Mouse (Mus musculus): ENCODE measurements at regions not wholly inside any gene's neighbourhood (a gene's known extent, or its start where the extent isn't known, plus 50 kb on each side); places are given as distances from the start of the nearest gene placed in this dataset.

DNA sequence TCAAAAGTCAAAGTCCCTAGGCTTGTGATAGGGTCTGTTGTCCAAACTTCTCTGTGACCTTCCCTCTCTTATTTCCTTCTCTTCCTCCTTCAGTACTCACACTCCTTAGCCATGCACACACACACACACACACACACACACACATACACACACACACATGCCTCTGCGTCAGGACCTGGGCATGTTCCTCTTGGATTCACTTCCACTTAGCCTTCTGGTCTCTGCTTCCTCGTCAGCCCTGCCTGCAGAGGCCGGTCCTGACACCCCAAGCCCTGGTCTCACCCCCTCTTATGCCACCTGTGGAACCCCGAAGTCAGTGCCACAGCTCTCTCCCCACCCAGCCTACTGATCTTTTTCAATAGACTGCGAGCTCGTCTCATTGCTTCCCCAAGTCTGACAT is 250.3 kb downstream of the Barhl2 start:
- no peak for TF ChIP-seq CTCF (conservative IDR thresholded peaks at IDR 0.05; ENCODE audit: insufficient read depth, insufficient read length, low read depth, low read length)
- 76% methylated on average over 6 of the region's 6 CpGs for WGBS

DNA sequence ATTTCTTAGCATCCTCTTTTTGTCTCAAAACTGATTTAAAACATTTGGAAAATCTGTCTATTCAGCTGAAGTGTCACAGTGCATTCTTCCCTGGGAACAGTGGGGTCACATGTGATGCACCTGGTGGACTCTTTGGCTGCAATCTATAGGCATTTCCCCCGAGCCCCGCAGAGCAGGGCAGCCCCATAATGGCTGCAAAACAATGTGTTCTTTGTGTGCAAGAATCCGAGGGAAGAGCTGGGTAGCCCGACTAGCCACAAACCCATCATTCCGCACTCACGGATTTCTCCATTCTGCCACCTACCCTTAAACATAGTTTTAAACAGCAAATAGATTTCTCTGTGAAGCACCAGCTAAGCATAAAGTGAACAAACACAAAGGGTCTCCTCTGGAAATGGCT is 252.2 kb downstream of the Barhl2 start:
- TF ChIP-seq CTCF (conservative IDR thresholded peaks at IDR 0.05; ENCODE audit: insufficient read depth, insufficient read length, low read depth, low read length) (no peak), POLR2A (IDR thresholded peaks at IDR 0.05; ENCODE audit: low read depth, low read length) (no peak)
- no peak overlapping the region for H3K27ac ChIP-seq (ENCODE audit: insufficient read depth, low read depth, low read length)
- DNase-seq: no peak
- no peak overlapping the region for H3K4me3 ChIP-seq (ENCODE audit: insufficient read depth, low read depth, low read length)
- H3K36me3 ChIP-seq (ENCODE audit: control insufficient read depth, insufficient read depth, low read length): no peaks in the 10 kb centered on the region
- no peaks in the 10 kb centered on the region for H3K27me3 ChIP-seq (replicated peaks; ENCODE audit: control insufficient read depth, insufficient read depth, low read length)
- H3K4me1 ChIP-seq (ENCODE audit: control insufficient read depth, insufficient read depth, low read length): no peaks in the 10 kb centered on the region
- 62% methylated on average over 6 of the region's 6 CpGs for WGBS

More for the DNA sequence above, 250.3 kb downstream of the Barhl2 start:
- no peak overlapping the region for H3K4me3 ChIP-seq (ENCODE audit: insufficient read depth, low read depth, low read length)
- H3K4me1 ChIP-seq (ENCODE audit: control insufficient read depth, insufficient read depth, low read length): no peaks in the 10 kb centered on the region
- no peak for DNase-seq
- no peaks in the 10 kb centered on the region for H3K36me3 ChIP-seq (ENCODE audit: control insufficient read depth, insufficient read depth, low read length)
- no peaks in the 10 kb centered on the region for H3K27me3 ChIP-seq (replicated peaks; ENCODE audit: control insufficient read depth, insufficient read depth, low read length)
- no peak overlapping the region for H3K27ac ChIP-seq (ENCODE audit: insufficient read depth, low read depth, low read length)

DNA sequence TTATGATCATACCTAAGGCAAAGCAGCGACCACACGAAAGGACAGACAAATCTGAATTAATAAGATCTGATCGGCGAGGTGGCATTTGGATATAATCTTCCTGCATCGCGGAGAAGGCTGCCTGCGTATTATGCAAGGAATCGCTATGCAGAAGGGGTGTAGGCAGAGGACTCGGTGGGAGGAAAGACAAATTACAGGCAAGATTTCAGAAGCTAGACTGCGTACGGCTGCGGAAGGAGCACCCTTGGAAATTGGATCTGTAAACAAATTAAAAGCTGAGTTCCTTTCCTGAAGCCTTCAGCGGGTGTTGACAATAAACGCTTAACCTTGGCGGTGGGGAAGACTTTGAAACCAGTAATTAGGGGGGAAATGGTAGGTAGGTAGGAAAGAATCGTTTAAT is 257.3 kb downstream of the Barhl2 start:
- Histone ChIP-seq H3K27me3 (replicated peaks; ENCODE audit: control insufficient read depth, insufficient read depth, low read length) (no peaks in the 10 kb centered on the region), H3K4me3 (ENCODE audit: insufficient read depth, low read depth, low read length) (no peak overlapping the region), H3K36me3 (ENCODE audit: control insufficient read depth, insufficient read depth, low read length) (no peaks in the 10 kb centered on the region), H3K27ac (ENCODE audit: insufficient read depth, low read depth, low read length) (no peak overlapping the region), H3K4me1 (ENCODE audit: control insufficient read depth, insufficient read depth, low read length) (no peaks in the 10 kb centered on the region)
- 57% methylated on average over 16 of the region's 16 CpGs for WGBS
- TF ChIP-seq CTCF (conservative IDR thresholded peaks at IDR 0.05; ENCODE audit: insufficient read depth, insufficient read length, low read depth, low read length) (no peak), POLR2A (IDR thresholded peaks at IDR 0.05; ENCODE audit: low read depth, low read length) (no peak)
- no peak for DNase-seq

DNA sequence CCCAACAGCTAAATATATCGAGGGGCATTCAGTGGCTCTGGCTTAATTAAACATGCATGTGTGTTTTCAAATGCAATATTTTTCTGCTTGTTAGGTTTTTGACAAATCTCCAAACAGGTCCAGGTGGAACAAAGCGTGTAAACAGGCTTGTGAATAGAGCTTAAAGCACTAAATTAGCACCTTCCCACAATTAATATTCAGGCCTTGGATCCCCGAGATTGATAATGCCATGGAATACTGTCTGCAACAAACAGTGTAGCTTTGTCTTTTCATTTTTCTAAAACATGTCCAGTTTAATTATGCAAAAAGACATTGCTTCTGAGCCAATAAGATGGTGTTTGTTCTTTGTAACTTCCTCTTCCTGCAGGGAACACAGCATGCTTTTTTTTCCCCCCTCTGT is 258.9 kb downstream of the Barhl2 start:
- DNase-seq: no peak
- Histone ChIP-seq H3K27ac (ENCODE audit: insufficient read depth, low read depth, low read length) (no peak overlapping the region), H3K4me1 (ENCODE audit: control insufficient read depth, insufficient read depth, low read length) (no peaks in the 10 kb centered on the region), H3K4me3 (ENCODE audit: insufficient read depth, low read depth, low read length) (no peak overlapping the region), H3K36me3 (ENCODE audit: control insufficient read depth, insufficient read depth, low read length) (no peaks in the 10 kb centered on the region), H3K27me3 (replicated peaks; ENCODE audit: control insufficient read depth, insufficient read depth, low read length) (no peaks in the 10 kb centered on the region)
- 80% methylated on average over 3 of the region's 3 CpGs for WGBS
- TF ChIP-seq CTCF (conservative IDR thresholded peaks at IDR 0.05; ENCODE audit: insufficient read depth, insufficient read length, low read depth, low read length): no peak

DNA sequence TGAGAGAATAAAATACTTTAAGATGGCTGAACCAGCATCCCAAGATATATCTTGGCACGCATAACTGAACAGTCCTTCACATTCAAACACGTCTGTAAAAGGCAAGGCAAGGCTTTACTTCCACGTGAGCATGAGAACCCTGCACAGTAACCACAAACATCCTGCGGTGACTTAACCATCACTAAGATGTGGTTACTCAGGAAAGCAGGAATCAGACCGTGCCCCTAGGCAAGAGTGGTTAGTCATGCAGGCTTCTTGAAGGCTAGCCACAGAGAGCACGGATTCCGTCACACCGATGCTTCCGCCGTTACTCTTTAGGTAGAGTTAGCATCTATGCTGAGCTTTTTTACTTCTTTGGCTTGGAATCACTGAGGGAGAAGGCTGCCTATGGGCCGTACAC is 266.8 kb downstream of the Barhl2 start:
- Histone ChIP-seq H3K27me3 (replicated peaks; ENCODE audit: control insufficient read depth, insufficient read depth, low read length) (no peaks in the 10 kb centered on the region), H3K4me3 (ENCODE audit: insufficient read depth, low read depth, low read length) (no peak overlapping the region), H3K36me3 (ENCODE audit: control insufficient read depth, insufficient read depth, low read length) (no peaks in the 10 kb centered on the region), H3K4me1 (ENCODE audit: control insufficient read depth, insufficient read depth, low read length) (no peaks in the 10 kb centered on the region), H3K27ac (ENCODE audit: insufficient read depth, low read depth, low read length) (no peak overlapping the region)
- no peak for TF ChIP-seq POLR2A (IDR thresholded peaks at IDR 0.05; ENCODE audit: low read depth, low read length)
- no peak for TF ChIP-seq CTCF (conservative IDR thresholded peaks at IDR 0.05; ENCODE audit: insufficient read depth, insufficient read length, low read depth, low read length)
- WGBS: 85% methylated on average over 11 of the region's 11 CpGs
- no peak for DNase-seq

DNA sequence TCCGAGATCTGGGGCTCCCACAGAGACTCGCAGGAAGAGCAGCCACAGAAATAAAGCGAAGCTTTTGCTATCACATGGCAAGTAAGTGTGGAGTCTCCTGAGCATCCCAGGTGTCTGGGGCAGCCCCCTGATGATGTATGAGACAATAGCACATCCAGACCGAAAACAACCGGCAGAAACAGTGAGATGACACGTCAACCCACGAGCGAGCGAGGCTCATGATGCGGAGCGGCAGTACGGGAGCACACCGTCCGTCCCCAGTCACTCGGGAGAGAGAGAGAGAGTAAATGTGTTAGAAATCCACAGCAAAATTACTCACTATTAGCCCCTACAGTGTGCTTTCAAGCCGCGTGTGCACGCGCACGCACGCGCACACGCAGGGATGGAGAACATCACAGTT is 276.2 kb downstream of the Barhl2 start:
- Histone ChIP-seq H3K4me1 (ENCODE audit: control insufficient read depth, insufficient read depth, low read length) (no peaks in the 10 kb centered on the region), H3K27me3 (replicated peaks; ENCODE audit: control insufficient read depth, insufficient read depth, low read length) (no peaks in the 10 kb centered on the region), H3K27ac (ENCODE audit: insufficient read depth, low read depth, low read length) (no peak overlapping the region), H3K36me3 (ENCODE audit: control insufficient read depth, insufficient read depth, low read length) (no peaks in the 10 kb centered on the region), H3K4me3 (ENCODE audit: insufficient read depth, low read depth, low read length) (no peak overlapping the region)
- TF ChIP-seq CTCF (conservative IDR thresholded peaks at IDR 0.05; ENCODE audit: insufficient read depth, insufficient read length, low read depth, low read length): no peak
- no peak for TF ChIP-seq POLR2A (IDR thresholded peaks at IDR 0.05; ENCODE audit: low read depth, low read length)
- DNase-seq: no peak
- 91% methylated on average over 23 of the region's 23 CpGs for WGBS

DNA sequence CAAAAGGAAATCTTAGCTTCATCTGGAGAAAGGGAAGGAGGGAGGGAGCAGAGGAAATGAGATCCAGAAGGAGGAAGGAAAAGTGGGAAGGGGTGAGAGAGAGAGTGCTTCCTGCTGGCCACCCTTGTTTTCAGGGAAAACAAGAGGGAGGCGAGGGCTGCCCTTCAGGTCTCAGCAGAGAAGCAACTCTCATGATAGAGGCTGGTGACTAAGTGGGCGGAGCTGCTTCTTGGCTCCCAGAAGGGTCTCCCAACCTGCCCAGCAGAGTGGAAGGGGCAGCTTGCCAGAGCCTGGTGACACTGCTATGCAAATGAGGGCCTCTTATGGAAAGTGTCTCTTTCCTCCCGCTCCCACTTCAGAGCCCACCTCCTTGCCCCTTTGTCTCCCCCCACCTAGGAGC is 285.8 kb downstream of the Barhl2 start:
- 24% methylated on average over 3 of the region's 3 CpGs for WGBS
- no peak overlapping the region for H3K27ac ChIP-seq (ENCODE audit: insufficient read depth, low read depth, low read length)
- no peak for DNase-seq
- no peaks in the 10 kb centered on the region for H3K36me3 ChIP-seq (ENCODE audit: control insufficient read depth, insufficient read depth, low read length)
- H3K27me3 ChIP-seq (replicated peaks; ENCODE audit: control insufficient read depth, insufficient read depth, low read length): no peaks in the 10 kb centered on the region; the same call in 1 of the 2 replicates
- H3K4me3 ChIP-seq (ENCODE audit: insufficient read depth, low read depth, low read length): no peak overlapping the region
- no peak for TF ChIP-seq POLR2A (IDR thresholded peaks at IDR 0.05; ENCODE audit: low read depth, low read length)
- no peak for TF ChIP-seq CTCF (conservative IDR thresholded peaks at IDR 0.05; ENCODE audit: insufficient read depth, insufficient read length, low read depth, low read length)
- no peaks in the 10 kb centered on the region for H3K4me1 ChIP-seq (ENCODE audit: control insufficient read depth, insufficient read depth, low read length)

DNA sequence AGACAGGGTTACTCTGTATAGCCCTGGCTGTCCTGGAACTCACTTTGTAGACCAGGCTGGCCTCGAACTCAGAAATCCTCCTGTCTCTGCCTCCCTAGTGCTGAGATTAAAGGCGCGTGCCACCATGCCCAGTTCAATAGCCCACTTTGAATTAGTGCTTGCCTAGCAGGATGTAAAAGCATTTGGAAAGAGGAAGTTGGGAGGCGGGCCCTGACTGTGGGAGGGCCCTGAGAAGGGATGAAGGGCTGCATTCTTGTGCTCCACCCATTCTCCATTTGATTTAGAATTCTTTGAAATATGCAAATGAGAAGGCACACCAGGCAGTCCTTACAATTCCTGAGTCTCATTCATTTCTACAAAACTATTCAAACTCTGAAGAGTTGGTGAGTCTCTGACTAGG is 287.6 kb downstream of the Barhl2 start:
- no peak for DNase-seq
- no peak overlapping the region for H3K4me3 ChIP-seq (ENCODE audit: insufficient read depth, low read depth, low read length)
- no peaks in the 10 kb centered on the region for H3K36me3 ChIP-seq (ENCODE audit: control insufficient read depth, insufficient read depth, low read length)
- WGBS: 97% methylated on average over 4 of the region's 4 CpGs
- H3K4me1 ChIP-seq (ENCODE audit: control insufficient read depth, insufficient read depth, low read length): no peaks in the 10 kb centered on the region
- no peaks in the 10 kb centered on the region; the same call in 1 of the 2 replicates for H3K27me3 ChIP-seq (replicated peaks; ENCODE audit: control insufficient read depth, insufficient read depth, low read length)
- H3K27ac ChIP-seq (ENCODE audit: insufficient read depth, low read depth, low read length): no peak overlapping the region
- TF ChIP-seq CTCF (conservative IDR thresholded peaks at IDR 0.05; ENCODE audit: insufficient read depth, insufficient read length, low read depth, low read length) (no peak), POLR2A (IDR thresholded peaks at IDR 0.05; ENCODE audit: low read depth, low read length) (no peak)

Measured in kidney, adult 2 months (tissue).